Mouse (Mus musculus) liver, embryonic 13.5 days (tissue): ENCODE data around the gene Fer. TPM values are rescaled to one million over a fixed set of nuclear protein-coding genes. Genes with fewer than 3 reads are reported as not detected.

ENCODE experiments used
- ATAC-seq: fragments of 200-750 bp; cut with Nextera tagmentation; 2 replicates; pipeline ENCODE4 v1.8.0; 2017; ENCODE audit warnings: low read depth, mild to moderate bottlenecking, moderate number of reproducible peaks, moderate library complexity
- DNase-seq: peaks from one replicate; pipeline ENCODE4 v3.0.0; 2022
- H3K27ac ChIP-seq: fragments of 300-500 bp; sonication (generic); 2 replicates; pipeline ENCODE4 v1.5.1; 2015; ENCODE audit warnings: moderate library complexity, mild to moderate bottlenecking, inconsistent platforms
- H3K27me3 ChIP-seq: fragments of 300-500 bp; sonication (generic); 2 replicates; pipeline ENCODE4 v1.6.1; 2015; ENCODE audit warnings: mild to moderate bottlenecking, inconsistent platforms
- H3K36me3 ChIP-seq: fragments of 300-500 bp; sonication (generic); 2 replicates; pipeline ENCODE4 v1.6.1; 2015; ENCODE audit warnings: mild to moderate bottlenecking, inconsistent platforms
- H3K4me1 ChIP-seq: fragments of 300-500 bp; sonication (generic); replicated peaks from 2 replicates; pipeline ENCODE4 v1.6.1; 2015; ENCODE audit warnings: inconsistent platforms
- H3K4me2 ChIP-seq: fragments of 300-500 bp; sonication (generic); 2 replicates; pipeline ENCODE4 v1.6.1; 2015; ENCODE audit warnings: inconsistent platforms, mild to moderate bottlenecking, moderate library complexity
- H3K4me3 ChIP-seq: fragments of 300-500 bp; sonication (generic); replicated peaks from 2 replicates; pipeline ENCODE4 v1.5.1; 2015; ENCODE audit warnings: mild to moderate bottlenecking, inconsistent platforms
- H3K9ac ChIP-seq: fragments of 300-500 bp; sonication (generic); 2 replicates; pipeline ENCODE4 v1.6.1; 2015; ENCODE audit warnings: mild to moderate bottlenecking, inconsistent platforms
- H3K9me3 ChIP-seq: fragments of 300-500 bp; sonication (generic); replicated peaks from 2 replicates; pipeline ENCODE4 v1.6.1; 2016; ENCODE audit warnings: inconsistent platforms
- WGBS: fragments of 180-500 bp; shearing (Covaris S2); methylation state at CpG from one replicate; pipeline ENCODE4 v1.1.7; 2015; ENCODE audit not compliant: insufficient replicate concordance; 5-methylcytosine and 5-hydroxymethylcytosine counted together
- polyA plus RNA-seq: library from polyadenylated mRNA; unstranded; fragments of >200 nt; fragmentation: Nextera tagmentation; extraction: Ambion mirVana; gene quantifications from 2 replicates; pipeline ENCODE4 v1.2.1, GENCODE M21; 2015

The Fer gene
- polyA plus RNA-seq, 1 experiment from 2014 or later: 9.3 TPM

DNA sequence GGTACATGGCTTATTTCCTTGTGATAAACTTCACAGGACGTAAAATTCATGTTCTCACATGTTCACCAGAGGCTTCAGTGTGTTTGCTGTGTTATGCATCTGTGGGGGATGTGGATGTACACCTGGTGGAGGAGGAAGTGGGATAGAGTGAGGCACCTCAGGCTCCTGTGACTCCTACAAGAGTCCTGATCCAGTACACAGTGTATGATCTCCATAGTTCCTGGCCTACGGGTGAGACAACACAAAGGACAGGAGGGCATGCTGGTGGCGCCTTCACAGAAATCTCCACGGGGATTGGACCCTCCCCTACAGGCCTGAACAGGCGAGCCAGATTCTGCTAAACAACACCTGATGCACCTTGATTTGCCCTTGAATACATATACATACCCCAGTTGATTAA lies 111.4 kb downstream of the Fer start:
- no peak overlapping the region for H3K9ac ChIP-seq
- no peak for ATAC-seq

DNA sequence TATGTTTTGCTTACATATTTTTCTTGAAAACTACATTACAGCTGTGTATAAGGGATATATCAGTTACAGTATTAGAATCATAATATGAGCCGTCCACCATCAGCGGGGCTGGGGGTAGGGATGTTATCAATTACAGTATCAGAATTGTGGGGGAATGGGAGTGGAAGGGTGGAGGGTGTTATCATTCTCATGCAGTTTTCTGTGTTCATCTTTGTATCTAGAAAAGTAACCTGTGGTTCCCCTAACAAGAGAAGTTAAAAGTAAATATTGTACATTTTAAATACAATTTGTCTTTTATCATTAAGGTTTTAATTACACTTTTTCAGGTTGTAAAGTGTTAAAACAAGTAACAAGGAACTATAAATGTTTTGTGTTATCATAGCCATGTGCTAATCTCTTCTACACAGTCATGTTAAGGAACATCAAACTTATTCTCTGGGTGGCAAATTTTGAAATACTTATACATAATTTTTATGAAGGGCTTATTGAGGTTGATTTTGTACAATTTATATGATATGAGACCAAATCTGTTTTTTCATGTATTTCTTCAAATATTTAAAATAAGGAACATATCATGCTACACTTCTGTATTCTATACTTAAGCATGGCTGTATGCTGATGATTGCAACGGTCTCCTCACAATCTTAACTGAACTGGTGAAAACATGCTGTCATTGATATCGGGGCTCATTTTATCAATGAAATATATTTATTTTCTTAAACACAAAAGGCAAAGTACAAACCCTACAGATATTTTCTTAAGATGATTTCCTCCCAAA lies 116.1 kb downstream of the Fer start:
- H3K9me3 ChIP-seq: no peaks in the 10 kb centered on the region
- H3K4me1 ChIP-seq: peaks cover 52% of the 10 kb centered on the region
- H3K36me3 ChIP-seq: no peaks in the 10 kb centered on the region
- H3K9ac ChIP-seq: no peak overlapping the region
- peak overlapping the region; percentile 83 for H3K27ac ChIP-seq
- WGBS: 15% methylated on average over 4 of the region's 4 CpGs
- H3K4me2 ChIP-seq: no peak overlapping the region
- DNase-seq (peak; percentile 50), ATAC-seq (peak; percentile 83)
- no peaks in the 10 kb centered on the region for H3K27me3 ChIP-seq
- no peak overlapping the region for H3K4me3 ChIP-seq

More for the DNA sequence above, 111.4 kb downstream of the Fer start:
- 67% methylated on average over 5 of the region's 5 CpGs for WGBS
- no peak for DNase-seq
- Histone ChIP-seq H3K36me3 (no peaks in the 10 kb centered on the region), H3K4me2 (no peak overlapping the region), H3K4me3 (no peak overlapping the region), H3K27ac (peak overlapping the region; percentile 61), H3K9me3 (no peaks in the 10 kb centered on the region), H3K27me3 (no peaks in the 10 kb centered on the region), H3K4me1 (peaks cover 79% of the 10 kb centered on the region)

DNA sequence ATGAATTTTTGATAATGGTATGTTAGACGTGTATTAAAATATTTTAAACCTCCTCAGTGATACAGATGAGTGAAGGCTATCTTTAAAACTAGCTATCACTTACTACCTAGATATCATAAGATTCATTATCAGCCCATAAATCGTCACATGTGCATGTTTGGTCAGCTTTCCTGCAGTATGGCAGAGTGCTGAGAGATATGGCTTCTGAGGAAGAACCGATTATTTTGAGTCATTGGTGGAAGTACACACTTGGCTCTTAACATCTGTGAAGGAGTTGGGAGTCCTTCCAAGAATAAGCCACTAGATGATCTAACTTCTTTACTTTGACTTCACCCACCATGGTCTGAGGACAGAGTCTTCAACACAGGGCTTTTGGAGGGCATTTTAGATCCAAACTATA lies 117.3 kb downstream of the Fer start:
- no peaks in the 10 kb centered on the region for H3K27me3 ChIP-seq
- DNase-seq (no peak), ATAC-seq (no peak)
- H3K4me2 ChIP-seq: no peak overlapping the region
- no peak overlapping the region for H3K9ac ChIP-seq
- H3K9me3 ChIP-seq: no peaks in the 10 kb centered on the region
- H3K36me3 ChIP-seq: no peaks in the 10 kb centered on the region
- no peak overlapping the region for H3K27ac ChIP-seq
- H3K4me1 ChIP-seq: peaks cover 44% of the 10 kb centered on the region
- no peak overlapping the region for H3K4me3 ChIP-seq
- WGBS: 56% methylated on average over 3 of the region's 3 CpGs

- Histone ChIP-seq H3K9me3 (no peaks in the 10 kb centered on the region), H3K36me3 (no peaks in the 10 kb centered on the region), H3K4me1 (peaks cover 3% of the 10 kb centered on the region), H3K4me2 (no peak overlapping the region), H3K27ac (no peak overlapping the region), H3K27me3 (no peaks in the 10 kb centered on the region), H3K4me3 (no peak overlapping the region), H3K9ac (no peak overlapping the region)
- DNase-seq (no peak), ATAC-seq (no peak)
- WGBS: 69% methylated on average over 2 of the region's 2 CpGs
Observed at GRCm38 (mm10) chr17:63988710-63989109, 125.8 kb downstream of the Fer start.

DNA sequence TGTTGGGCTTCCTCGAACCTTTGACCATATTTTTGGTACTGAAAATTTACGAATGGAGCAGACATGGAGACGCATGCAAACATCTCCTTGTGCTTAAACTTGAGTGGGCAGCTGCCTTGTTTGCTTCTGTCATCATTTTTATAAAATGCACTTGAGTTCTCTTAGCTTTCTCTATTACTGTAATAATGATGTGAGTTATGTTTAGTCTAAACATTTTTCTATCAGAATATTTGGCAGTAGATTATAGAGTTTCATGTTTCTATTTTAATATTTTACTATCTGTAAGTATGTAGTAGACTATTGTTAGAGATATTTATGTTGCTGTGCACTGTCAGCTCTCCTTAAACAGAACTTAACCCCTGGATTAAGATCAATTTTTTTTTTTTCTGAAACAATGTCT lies 128.3 kb downstream of the Fer start:
- Histone ChIP-seq H3K4me1 (peaks cover 3% of the 10 kb centered on the region), H3K9me3 (no peaks in the 10 kb centered on the region), H3K27ac (no peak overlapping the region), H3K4me2 (no peak overlapping the region), H3K27me3 (no peaks in the 10 kb centered on the region), H3K36me3 (no peaks in the 10 kb centered on the region), H3K4me3 (no peak overlapping the region), H3K9ac (no peak overlapping the region)
- DNase-seq (no peak), ATAC-seq (no peak)
- 82% methylated on average over 3 of the region's 3 CpGs for WGBS

- Histone ChIP-seq H3K36me3 (no peaks in the 10 kb centered on the region), H3K4me2 (no peak overlapping the region), H3K27ac (no peak overlapping the region), H3K4me3 (no peak overlapping the region), H3K4me1 (peaks cover 10% of the 10 kb centered on the region), H3K9me3 (no peaks in the 10 kb centered on the region), H3K9ac (no peak overlapping the region), H3K27me3 (no peaks in the 10 kb centered on the region)
- no peak for ATAC-seq
- 83% methylated on average over 1 of the region's 1 CpGs for WGBS
- no peak for DNase-seq
Observed at GRCm38 (mm10) chr17:63995921-63996320, 133.1 kb downstream of the Fer start.

GRCm38 (mm10) chr17:63997643-63998042 lies 134.8 kb downstream of the Fer start:
- Histone ChIP-seq H3K9me3 (no peaks in the 10 kb centered on the region), H3K27me3 (no peaks in the 10 kb centered on the region), H3K4me2 (no peak overlapping the region), H3K4me3 (no peak overlapping the region), H3K27ac (no peak overlapping the region), H3K36me3 (no peaks in the 10 kb centered on the region), H3K9ac (no peak overlapping the region), H3K4me1 (peaks cover 10% of the 10 kb centered on the region)
- DNase-seq (no peak), ATAC-seq (peak; percentile 81)
- WGBS: 63% methylated on average over 6 of the region's 6 CpGs

- ATAC-seq: no peak
- Histone ChIP-seq H3K4me3 (no peak overlapping the region), H3K36me3 (no peaks in the 10 kb centered on the region), H3K27ac (no peak overlapping the region), H3K4me1 (no peaks in the 10 kb centered on the region), H3K9ac (no peak overlapping the region), H3K9me3 (no peaks in the 10 kb centered on the region), H3K4me2 (no peak overlapping the region), H3K27me3 (no peaks in the 10 kb centered on the region)
- WGBS: 78% methylated on average over 13 of the region's 13 CpGs
- DNase-seq: no peak
Observed at GRCm38 (mm10) chr17:64003444-64003843, 140.6 kb downstream of the Fer start.

DNA sequence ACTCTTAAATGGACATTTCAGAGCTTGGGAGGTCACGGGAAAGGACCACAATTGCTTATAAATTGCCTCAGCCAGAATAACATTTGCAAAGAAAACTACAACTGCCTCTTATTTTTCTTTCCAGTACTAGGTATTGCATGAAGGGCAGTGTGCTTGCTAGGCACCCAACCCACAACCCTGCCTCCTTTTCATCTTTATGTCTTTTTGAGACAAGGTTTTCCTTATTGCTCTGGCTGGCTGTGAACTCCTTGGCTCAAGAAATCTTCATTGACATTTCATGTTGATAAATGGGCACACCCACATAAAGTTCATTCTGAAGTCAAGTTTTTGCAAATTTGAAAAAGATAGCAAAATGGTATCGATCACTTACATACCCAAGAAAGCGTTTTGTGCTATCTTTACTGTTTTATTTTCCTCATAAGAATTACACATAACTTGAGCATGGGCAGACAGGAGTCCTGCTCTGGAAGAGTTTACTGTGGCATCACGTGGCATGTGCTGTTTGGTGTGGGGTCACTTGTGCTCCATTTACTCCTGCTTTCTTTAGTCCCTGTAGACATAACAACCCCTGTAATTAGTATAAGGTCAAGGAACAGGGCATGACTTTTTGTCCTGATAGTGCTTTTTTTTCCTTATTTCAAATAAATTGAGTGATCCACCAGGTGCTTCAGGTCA lies 142.8 kb downstream of the Fer start:
- no peaks in the 10 kb centered on the region for H3K27me3 ChIP-seq
- no peaks in the 10 kb centered on the region for H3K9me3 ChIP-seq
- no peak overlapping the region for H3K27ac ChIP-seq
- DNase-seq (no peak), ATAC-seq (no peak)
- H3K36me3 ChIP-seq: no peaks in the 10 kb centered on the region
- H3K4me1 ChIP-seq: no peaks in the 10 kb centered on the region
- H3K4me2 ChIP-seq: no peak overlapping the region
- no peak overlapping the region for H3K9ac ChIP-seq
- H3K4me3 ChIP-seq: no peak overlapping the region
- WGBS: 75% methylated on average over 4 of the region's 4 CpGs

GRCm38 (mm10) chr17:64016606-64017005 lies 153.7 kb downstream of the Fer start:
- Histone ChIP-seq H3K9me3 (no peaks in the 10 kb centered on the region), H3K36me3 (no peaks in the 10 kb centered on the region), H3K4me3 (no peak overlapping the region), H3K9ac (no peak overlapping the region), H3K27ac (no peak overlapping the region), H3K4me1 (peaks cover 7% of the 10 kb centered on the region), H3K4me2 (no peak overlapping the region), H3K27me3 (no peaks in the 10 kb centered on the region)
- ATAC-seq (no peak), DNase-seq (no peak)
- WGBS: 82% methylated on average over 4 of the region's 4 CpGs

DNA sequence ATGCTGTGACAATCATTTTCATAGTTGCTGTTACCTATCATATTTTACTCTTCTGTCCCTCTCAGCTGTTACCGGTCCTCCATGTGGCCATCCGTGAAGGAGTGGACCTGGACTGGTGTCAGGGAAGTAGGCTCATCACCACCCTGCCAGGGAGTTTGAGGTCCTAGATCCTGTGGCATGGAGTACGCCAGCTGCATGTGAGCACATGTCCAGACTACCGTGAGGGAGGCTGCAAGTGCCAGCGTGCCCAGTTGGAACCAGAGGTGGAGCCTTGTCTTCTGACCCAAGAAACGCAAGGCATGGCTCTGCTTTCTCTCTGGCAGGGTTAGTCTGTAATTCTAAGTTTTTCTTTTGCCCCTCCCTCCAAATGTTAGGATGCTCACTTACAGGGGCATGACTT lies 155.4 kb downstream of the Fer start:
- ATAC-seq: no peak
- Histone ChIP-seq H3K9ac (no peak overlapping the region), H3K9me3 (no peaks in the 10 kb centered on the region), H3K27ac (no peak overlapping the region), H3K4me3 (no peak overlapping the region), H3K27me3 (no peaks in the 10 kb centered on the region), H3K4me1 (peaks cover 7% of the 10 kb centered on the region), H3K36me3 (no peaks in the 10 kb centered on the region), H3K4me2 (no peak overlapping the region)
- DNase-seq: no peak
- 84% methylated on average over 6 of the region's 6 CpGs for WGBS

DNA sequence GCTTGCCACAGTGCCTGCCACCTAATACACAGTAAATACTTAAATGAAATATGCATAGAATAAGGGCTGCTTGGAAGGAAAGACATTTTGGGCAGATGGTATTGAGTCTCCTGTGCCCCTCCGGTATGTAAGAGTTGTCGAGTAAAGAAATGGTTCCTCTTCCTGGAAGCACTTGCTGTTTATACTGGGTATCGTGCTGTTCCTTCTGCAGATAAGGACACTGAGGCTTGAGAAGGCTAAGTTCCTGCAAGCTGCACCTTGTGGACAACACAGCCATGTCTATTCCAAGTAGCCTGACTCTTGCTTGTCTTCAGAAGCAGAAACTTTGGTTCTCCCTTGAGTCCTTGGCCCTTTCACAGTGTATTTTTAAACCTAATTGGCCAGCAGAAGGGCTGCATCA lies 156.0 kb downstream of the Fer start:
- peak; percentile 12 for DNase-seq
- no peaks in the 10 kb centered on the region for H3K9me3 ChIP-seq
- no peaks in the 10 kb centered on the region for H3K36me3 ChIP-seq
- H3K27me3 ChIP-seq: no peaks in the 10 kb centered on the region
- no peak overlapping the region for H3K4me3 ChIP-seq
- H3K27ac ChIP-seq: no peak overlapping the region
- no peak overlapping the region for H3K4me2 ChIP-seq
- ATAC-seq: peak; percentile 76
- H3K9ac ChIP-seq: no peak overlapping the region
- WGBS: 17% methylated on average over 3 of the region's 3 CpGs
- H3K4me1 ChIP-seq: peaks cover 7% of the 10 kb centered on the region
